Mouse (Mus musculus): ENCODE results near the gene Ubxn10. TPM values are rescaled to one million over a fixed set of nuclear protein-coding genes. Genes with fewer than 3 reads are reported as not detected.

Gene Ubxn10
- polyA plus RNA-seq, 1 experiment from 2014 or later, result 1.3 TPM

- H3K4me3 ChIP-seq (ENCODE audit: low read length), result no peak overlapping the region
- no peak overlapping the region for H3K4me2 ChIP-seq (ENCODE audit: low read depth, low read length)
- no peak overlapping the region for H3K9ac ChIP-seq (ENCODE audit: low read depth, low read length)
- WGBS, result 28% methylated on average over 15 of the region's 15 CpGs
- H3K4me1 ChIP-seq (ENCODE audit: control insufficient read depth, insufficient read depth, low read length), result 0 out of 2 replicates have a peak, but pooled peaks cover 3% of the 10 kb centered on the region
- H3K9me3 ChIP-seq (ENCODE audit: control insufficient read depth, low read length), result no peaks in the 10 kb centered on the region
- no peak; the same call in 1 of the 2 replicates for ATAC-seq
- no peak overlapping the region for H3K27ac ChIP-seq (ENCODE audit: low read length)
- no peaks in the 10 kb centered on the region for H3K27me3 ChIP-seq (replicated peaks; ENCODE audit: control insufficient read depth, insufficient read depth, low read length)
- no peaks in the 10 kb centered on the region for H3K36me3 ChIP-seq (ENCODE audit: control insufficient read depth, insufficient read depth, low read length)
These were observed 36.6 kb downstream of the Ubxn10 start for GRCm38 (mm10) chr4:138700184-138700982.

- H3K4me3 ChIP-seq (ENCODE audit: low read length), result no peak overlapping the region
- H3K27ac ChIP-seq (ENCODE audit: low read length), result no peak overlapping the region
- ATAC-seq, result no peak
- no peak overlapping the region for H3K9ac ChIP-seq (ENCODE audit: low read depth, low read length)
- H3K27me3 ChIP-seq (replicated peaks; ENCODE audit: control insufficient read depth, insufficient read depth, low read length), result peaks cover 5% of the 10 kb centered on the region; the same call in 1 of the 2 replicates
- H3K4me1 ChIP-seq (ENCODE audit: control insufficient read depth, insufficient read depth, low read length), result 0 out of 2 replicates have a peak, but pooled peaks cover 3% of the 10 kb centered on the region
- no peaks in the 10 kb centered on the region for H3K9me3 ChIP-seq (ENCODE audit: control insufficient read depth, low read length)
- H3K4me2 ChIP-seq (ENCODE audit: low read depth, low read length), result no peak overlapping the region
- no peaks in the 10 kb centered on the region for H3K36me3 ChIP-seq (ENCODE audit: control insufficient read depth, insufficient read depth, low read length)
- WGBS, result 66% methylated on average over 2 of the region's 2 CpGs
These were observed 38.7 kb downstream of the Ubxn10 start for GRCm38 (mm10) chr4:138698296-138698695.

GRCm38 (mm10) chr4:138697166-138697860 is 39.7 kb downstream of the Ubxn10 start:
- 40% methylated on average over 10 of the region's 10 CpGs for WGBS
- Histone ChIP-seq H3K27ac (ENCODE audit: low read length) (no peak overlapping the region), H3K9me3 (ENCODE audit: control insufficient read depth, low read length) (no peaks in the 10 kb centered on the region), H3K4me2 (ENCODE audit: low read depth, low read length) (no peak overlapping the region), H3K36me3 (ENCODE audit: control insufficient read depth, insufficient read depth, low read length) (no peaks in the 10 kb centered on the region), H3K9ac (ENCODE audit: low read depth, low read length) (no peak overlapping the region), H3K27me3 (replicated peaks; ENCODE audit: control insufficient read depth, insufficient read depth, low read length) (peaks cover 11% of the 10 kb centered on the region), H3K4me3 (ENCODE audit: low read length) (no peak overlapping the region), H3K4me1 (ENCODE audit: control insufficient read depth, insufficient read depth, low read length) (0 out of 2 replicates have a peak, but pooled peaks cover 3% of the 10 kb centered on the region)
- ATAC-seq, result 0 out of 2 replicates have a peak, but pooled peaks have one; percentile 28

- 0 out of 2 replicates have a peak, but pooled peaks cover 3% of the 10 kb centered on the region for H3K4me1 ChIP-seq (ENCODE audit: control insufficient read depth, insufficient read depth, low read length)
- no peaks in the 10 kb centered on the region for H3K9me3 ChIP-seq (ENCODE audit: control insufficient read depth, low read length)
- no peak overlapping the region for H3K9ac ChIP-seq (ENCODE audit: low read depth, low read length)
- H3K36me3 ChIP-seq (ENCODE audit: control insufficient read depth, insufficient read depth, low read length), result no peaks in the 10 kb centered on the region
- H3K4me2 ChIP-seq (ENCODE audit: low read depth, low read length), result no peak overlapping the region
- ATAC-seq, result peak; percentile 74
- H3K4me3 ChIP-seq (ENCODE audit: low read length), result no peak overlapping the region
- 16% methylated on average over 7 of the region's 7 CpGs for WGBS
- H3K27me3 ChIP-seq (replicated peaks; ENCODE audit: control insufficient read depth, insufficient read depth, low read length), result peaks cover 15% of the 10 kb centered on the region
- H3K27ac ChIP-seq (ENCODE audit: low read length), result no peak overlapping the region
These were observed 40.2 kb downstream of the Ubxn10 start for GRCm38 (mm10) chr4:138696720-138697119.

- peaks cover 41% of the 10 kb centered on the region for H3K27me3 ChIP-seq (replicated peaks; ENCODE audit: control insufficient read depth, insufficient read depth, low read length)
- no peak overlapping the region for H3K4me3 ChIP-seq (ENCODE audit: low read length)
- no peak for ATAC-seq
- 0 out of 2 replicates have a peak, but pooled peaks cover 3% of the 10 kb centered on the region for H3K4me1 ChIP-seq (ENCODE audit: control insufficient read depth, insufficient read depth, low read length)
- no peak overlapping the region for H3K9ac ChIP-seq (ENCODE audit: low read depth, low read length)
- H3K9me3 ChIP-seq (ENCODE audit: control insufficient read depth, low read length), result no peaks in the 10 kb centered on the region
- H3K36me3 ChIP-seq (ENCODE audit: control insufficient read depth, insufficient read depth, low read length), result no peaks in the 10 kb centered on the region
- no peak overlapping the region for H3K4me2 ChIP-seq (ENCODE audit: low read depth, low read length)
- H3K27ac ChIP-seq (ENCODE audit: low read length), result no peak overlapping the region
- WGBS, result 65% methylated on average over 12 of the region's 12 CpGs
These were observed 43.8 kb downstream of the Ubxn10 start for GRCm38 (mm10) chr4:138693043-138693692.

GRCm38 (mm10) chr4:138691443-138692181 is 45.4 kb downstream of the Ubxn10 start:
- no peaks in the 10 kb centered on the region for H3K4me1 ChIP-seq (ENCODE audit: control insufficient read depth, insufficient read depth, low read length)
- H3K27me3 ChIP-seq (replicated peaks; ENCODE audit: control insufficient read depth, insufficient read depth, low read length), result peaks cover 41% of the 10 kb centered on the region

GRCm38 (mm10) chr4:138690561-138690960 is 46.4 kb downstream of the Ubxn10 start:
- Histone ChIP-seq H3K9ac (ENCODE audit: low read depth, low read length) (no peak overlapping the region), H3K9me3 (ENCODE audit: control insufficient read depth, low read length) (no peaks in the 10 kb centered on the region), H3K36me3 (ENCODE audit: control insufficient read depth, insufficient read depth, low read length) (no peaks in the 10 kb centered on the region), H3K27me3 (replicated peaks; ENCODE audit: control insufficient read depth, insufficient read depth, low read length) (peaks cover 41% of the 10 kb centered on the region), H3K4me3 (ENCODE audit: low read length) (no peak overlapping the region), H3K4me1 (ENCODE audit: control insufficient read depth, insufficient read depth, low read length) (no peaks in the 10 kb centered on the region), H3K27ac (ENCODE audit: low read length) (no peak overlapping the region), H3K4me2 (ENCODE audit: low read depth, low read length) (no peak overlapping the region)
- no peak for ATAC-seq
- WGBS, result 3% methylated on average over 4 of the region's 4 CpGs

More at GRCm38 (mm10) chr4:138691443-138692181, 45.4 kb downstream of the Ubxn10 start:
- Histone ChIP-seq H3K36me3 (ENCODE audit: control insufficient read depth, insufficient read depth, low read length) (no peaks in the 10 kb centered on the region), H3K9me3 (ENCODE audit: control insufficient read depth, low read length) (no peaks in the 10 kb centered on the region), H3K4me2 (ENCODE audit: low read depth, low read length) (no peak overlapping the region), H3K27ac (ENCODE audit: low read length) (no peak overlapping the region), H3K9ac (ENCODE audit: low read depth, low read length) (no peak overlapping the region), H3K4me3 (ENCODE audit: low read length) (no peak overlapping the region)
- ATAC-seq, result no peak
- 8% methylated on average over 19 of the region's 19 CpGs for WGBS

- no peak for ATAC-seq
- peaks cover 41% of the 10 kb centered on the region for H3K27me3 ChIP-seq (replicated peaks; ENCODE audit: control insufficient read depth, insufficient read depth, low read length)
- no peaks in the 10 kb centered on the region for H3K4me1 ChIP-seq (ENCODE audit: control insufficient read depth, insufficient read depth, low read length)
- H3K9ac ChIP-seq (ENCODE audit: low read depth, low read length), result no peak overlapping the region
- H3K4me3 ChIP-seq (ENCODE audit: low read length), result no peak overlapping the region
- H3K36me3 ChIP-seq (ENCODE audit: control insufficient read depth, insufficient read depth, low read length), result no peaks in the 10 kb centered on the region
- WGBS, result 30% methylated on average over 3 of the region's 3 CpGs
- no peak overlapping the region for H3K27ac ChIP-seq (ENCODE audit: low read length)
- H3K4me2 ChIP-seq (ENCODE audit: low read depth, low read length), result no peak overlapping the region
- no peaks in the 10 kb centered on the region for H3K9me3 ChIP-seq (ENCODE audit: control insufficient read depth, low read length)
These were observed 47.9 kb downstream of the Ubxn10 start for GRCm38 (mm10) chr4:138689094-138689512.

Data from intestine, embryonic 16.5 days (tissue).